Mouse (Mus musculus): ENCODE measurements around the gene Dact2.

Gene Dact2

GRCm38 (mm10) chr17:14166746-14167432, 37.2 kb downstream of the Dact2 start:
- no peaks in the 10 kb centered on the region for H3K9me3 ChIP-seq (ENCODE audit: low read length)
- peaks cover 10% of the 10 kb centered on the region for H3K27me3 ChIP-seq (ENCODE audit: insufficient read depth, low read length)
- TF ChIP-seq CTCF (conservative IDR thresholded peaks at IDR 0.05; ENCODE audit: low read length) = no peak
- no peak for TF ChIP-seq NANOG (IDR thresholded peaks at IDR 0.05; ENCODE audit: borderline replicate concordance, low read length)
- no peak for TF ChIP-seq POU5F1 (IDR thresholded peaks at IDR 0.05; ENCODE audit: borderline replicate concordance, low read length)
- H3K36me3 ChIP-seq (ENCODE audit: insufficient read depth, low read length) = no peaks in the 10 kb centered on the region
- no peak overlapping the region for H3K4me3 ChIP-seq (replicated peaks; ENCODE audit: low read length)
- peaks cover 88% of the 10 kb centered on the region for H3K4me1 ChIP-seq (replicated peaks; ENCODE audit: low read depth, low read length)

GRCm38 (mm10) chr17:14165934-14166610, 38.0 kb downstream of the Dact2 start:
- no peak for TF ChIP-seq NANOG (IDR thresholded peaks at IDR 0.05; ENCODE audit: borderline replicate concordance, low read length)
- no peak for TF ChIP-seq POU5F1 (IDR thresholded peaks at IDR 0.05; ENCODE audit: borderline replicate concordance, low read length)
- TF ChIP-seq CTCF (conservative IDR thresholded peaks at IDR 0.05; ENCODE audit: low read length) = no peak
- Histone ChIP-seq H3K4me1 (replicated peaks; ENCODE audit: low read depth, low read length) (peaks cover 80% of the 10 kb centered on the region), H3K9me3 (ENCODE audit: low read length) (no peaks in the 10 kb centered on the region), H3K36me3 (ENCODE audit: insufficient read depth, low read length) (no peaks in the 10 kb centered on the region), H3K4me3 (replicated peaks; ENCODE audit: low read length) (no peak overlapping the region), H3K27me3 (ENCODE audit: insufficient read depth, low read length) (peaks cover 18% of the 10 kb centered on the region)

- H3K4me1 ChIP-seq (replicated peaks; ENCODE audit: low read depth, low read length) = peaks cover 73% of the 10 kb centered on the region
- no peaks in the 10 kb centered on the region for H3K36me3 ChIP-seq (ENCODE audit: insufficient read depth, low read length)
- no peak for TF ChIP-seq CTCF (conservative IDR thresholded peaks at IDR 0.05; ENCODE audit: low read length)
- no peak for TF ChIP-seq POU5F1 (IDR thresholded peaks at IDR 0.05; ENCODE audit: borderline replicate concordance, low read length)
- TF ChIP-seq NANOG (IDR thresholded peaks at IDR 0.05; ENCODE audit: borderline replicate concordance, low read length) = no peak
- H3K27me3 ChIP-seq (ENCODE audit: insufficient read depth, low read length) = peaks cover 21% of the 10 kb centered on the region
- no peaks in the 10 kb centered on the region for H3K9me3 ChIP-seq (ENCODE audit: low read length)
- H3K4me3 ChIP-seq (replicated peaks; ENCODE audit: low read length) = no peak overlapping the region
Measured at GRCm38 (mm10) chr17:14165332-14165876, 38.7 kb downstream of the Dact2 start.

GRCm38 (mm10) chr17:14160846-14161245, 43.3 kb downstream of the Dact2 start:
- H3K9me3 ChIP-seq (ENCODE audit: low read length) = no peaks in the 10 kb centered on the region
- peaks cover 25% of the 10 kb centered on the region for H3K27me3 ChIP-seq (ENCODE audit: insufficient read depth, low read length)
- no peaks in the 10 kb centered on the region for H3K36me3 ChIP-seq (ENCODE audit: insufficient read depth, low read length)
- TF ChIP-seq POU5F1 (IDR thresholded peaks at IDR 0.05; ENCODE audit: borderline replicate concordance, low read length) = no peak
- TF ChIP-seq CTCF (conservative IDR thresholded peaks at IDR 0.05; ENCODE audit: low read length) = no peak
- TF ChIP-seq NANOG (IDR thresholded peaks at IDR 0.05; ENCODE audit: borderline replicate concordance, low read length) = no peak
- peaks cover 28% of the 10 kb centered on the region for H3K4me1 ChIP-seq (replicated peaks; ENCODE audit: low read depth, low read length)
- no peak overlapping the region for H3K4me3 ChIP-seq (replicated peaks; ENCODE audit: low read length)

GRCm38 (mm10) chr17:14157779-14158195, 46.3 kb downstream of the Dact2 start:
- TF ChIP-seq CTCF (conservative IDR thresholded peaks at IDR 0.05; ENCODE audit: low read length) (no peak), POU5F1 (IDR thresholded peaks at IDR 0.05; ENCODE audit: borderline replicate concordance, low read length) (no peak), NANOG (IDR thresholded peaks at IDR 0.05; ENCODE audit: borderline replicate concordance, low read length) (no peak)
- no peaks in the 10 kb centered on the region for H3K36me3 ChIP-seq (ENCODE audit: insufficient read depth, low read length)
- H3K27me3 ChIP-seq (ENCODE audit: insufficient read depth, low read length) = peaks cover 19% of the 10 kb centered on the region
- H3K4me3 ChIP-seq (replicated peaks; ENCODE audit: low read length) = no peak overlapping the region
- H3K4me1 ChIP-seq (replicated peaks; ENCODE audit: low read depth, low read length) = peaks cover under 1% of the 10 kb centered on the region; the same call in 1 of the 2 replicates
- H3K9me3 ChIP-seq (ENCODE audit: low read length) = no peaks in the 10 kb centered on the region

All from E14TG2a.4 (cell line).